Mouse (Mus musculus) macrophage (primary cell): ENCODE measurements at regions not wholly inside any gene's neighbourhood (a gene's known extent, or its start where the extent isn't known, plus 50 kb on each side); places are given as distances from the start of the nearest gene placed in this dataset.

Experiments
- H3K27ac ChIP-seq: fragments of 350-480 bp; formaldehyde crosslinking; 2 replicates; pipeline ENCODE4 v1.9.0; 2021
- H3K36me3 ChIP-seq: fragments of 350-480 bp; formaldehyde crosslinking; 2 replicates; pipeline ENCODE4 v1.9.0; 2021; ENCODE audit errors: inconsistent target
- H3K4me3 ChIP-seq: fragments of 350-480 bp; formaldehyde crosslinking; 2 replicates; pipeline ENCODE4 v1.9.0; 2021; ENCODE audit errors: inconsistent target
- H3K79me2 ChIP-seq: fragments of 350-480 bp; formaldehyde crosslinking; 2 replicates; pipeline ENCODE4 v1.9.0; 2021; ENCODE audit errors: inconsistent target
- WGBS: methylation state at CpG from one replicate; pipeline ENCODE4 v1.1.7; 2026; ENCODE audit warnings: inconsistent platforms; ENCODE audit not compliant: missing documents; 5-methylcytosine and 5-hydroxymethylcytosine counted together

- Histone ChIP-seq H3K36me3 (no peaks in the 10 kb centered on the region), H3K79me2 (no peaks in the 10 kb centered on the region), H3K27ac (peak overlapping the region; percentile 72), H3K4me3 (peak overlapping the region; percentile 57)
- 16% methylated on average over 33 of the region's 33 CpGs for WGBS
Observed at GRCm38 (mm10) chr8:34689049-34689824, 577.7 kb upstream of the Gm10131 start.

- WGBS = 75% methylated on average over 20 of the region's 20 CpGs
Observed at GRCm38 (mm10) chr8:34688396-34689048, 577.0 kb upstream of the Gm10131 start.

GRCm38 (mm10) chr8:34686371-34686770 is 574.8 kb upstream of the Gm10131 start:
- Histone ChIP-seq H3K4me3 (no peak overlapping the region), H3K79me2 (no peaks in the 10 kb centered on the region), H3K27ac (no peak overlapping the region), H3K36me3 (no peaks in the 10 kb centered on the region)
- 95% methylated on average over 9 of the region's 10 CpGs for WGBS

More at GRCm38 (mm10) chr8:34688396-34689048, 577.0 kb upstream of the Gm10131 start:
- Histone ChIP-seq H3K4me3 (peak overlapping the region; percentile 57), H3K79me2 (no peaks in the 10 kb centered on the region), H3K36me3 (no peaks in the 10 kb centered on the region), H3K27ac (no peak overlapping the region)

DNA sequence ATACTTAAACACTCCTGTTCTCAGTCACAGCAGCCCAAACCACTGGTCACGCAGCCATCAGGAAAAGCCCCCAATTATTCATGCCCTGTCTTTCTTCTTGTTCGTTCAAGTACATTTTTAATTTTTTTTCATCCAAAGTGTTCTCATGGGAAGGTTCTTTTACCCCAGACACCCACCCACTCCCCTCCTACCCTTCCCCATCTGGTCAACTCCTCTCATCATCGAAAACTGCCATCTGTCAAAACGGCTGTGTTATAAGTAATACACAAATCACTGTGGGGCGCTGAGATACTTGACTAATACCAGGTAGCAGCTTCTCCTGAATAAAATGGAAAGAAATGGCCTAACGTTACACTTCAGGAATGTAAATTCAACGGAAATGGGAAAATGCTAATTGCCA is 573.1 kb upstream of the Gm10131 start:
- 95% methylated on average over 7 of the region's 7 CpGs for WGBS
- no peaks in the 10 kb centered on the region for H3K36me3 ChIP-seq
- no peak overlapping the region for H3K4me3 ChIP-seq
- no peak overlapping the region for H3K27ac ChIP-seq
- no peaks in the 10 kb centered on the region for H3K79me2 ChIP-seq

GRCm38 (mm10) chr8:34683173-34683572 is 571.6 kb upstream of the Gm10131 start:
- Histone ChIP-seq H3K27ac (no peak overlapping the region), H3K36me3 (no peaks in the 10 kb centered on the region), H3K4me3 (no peak overlapping the region), H3K79me2 (no peaks in the 10 kb centered on the region)
- WGBS = 95% methylated on average over 4 of the region's 5 CpGs

- H3K27ac ChIP-seq = no peak overlapping the region
- H3K36me3 ChIP-seq = no peaks in the 10 kb centered on the region
- WGBS = 92% methylated on average over 8 of the region's 8 CpGs
- no peak overlapping the region for H3K4me3 ChIP-seq
- no peaks in the 10 kb centered on the region for H3K79me2 ChIP-seq
Observed at GRCm38 (mm10) chr8:34682221-34682620, 570.7 kb upstream of the Gm10131 start.

DNA sequence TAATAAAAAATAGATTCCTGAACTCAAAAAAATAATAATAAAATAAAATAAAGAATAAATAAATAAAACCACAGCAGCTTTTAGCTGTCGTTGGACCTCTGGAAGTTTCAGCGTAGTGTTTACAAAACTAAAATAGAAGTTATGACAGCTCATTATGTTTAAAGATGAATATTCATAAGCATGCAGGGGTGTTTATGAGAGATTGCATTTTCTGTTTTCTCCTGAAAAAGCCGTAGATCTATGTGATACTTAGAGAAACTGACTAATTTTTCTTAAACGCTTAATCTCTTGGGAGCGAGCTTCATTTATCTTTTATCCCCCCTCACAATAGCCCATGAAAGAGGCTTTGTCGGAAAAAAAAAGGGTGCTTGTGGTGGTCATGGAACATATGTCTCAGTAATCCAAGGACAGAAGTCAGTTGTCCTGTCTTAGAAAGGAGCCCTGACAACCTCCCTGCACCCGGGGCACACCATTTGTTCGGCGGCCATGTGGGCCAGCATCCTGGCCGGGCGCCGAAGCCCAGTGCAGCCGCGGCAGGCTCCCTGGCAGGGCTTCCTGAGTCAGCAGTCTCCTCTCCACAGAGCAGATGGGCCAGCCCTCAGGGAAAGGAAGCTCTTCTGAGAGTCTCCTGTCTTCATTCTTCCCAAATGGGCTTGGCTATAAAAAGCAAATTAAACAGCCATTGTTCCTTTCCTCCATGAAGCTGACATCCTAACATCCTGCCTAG is 568.2 kb upstream of the Gm10131 start:
- Histone ChIP-seq H3K27ac (no peak overlapping the region), H3K36me3 (no peaks in the 10 kb centered on the region), H3K4me3 (no peak overlapping the region), H3K79me2 (no peaks in the 10 kb centered on the region)
- 88% methylated on average over 14 of the region's 14 CpGs for WGBS

- H3K36me3 ChIP-seq = no peaks in the 10 kb centered on the region
- WGBS = 91% methylated on average over 8 of the region's 8 CpGs
- H3K27ac ChIP-seq = no peak overlapping the region
- H3K79me2 ChIP-seq = no peaks in the 10 kb centered on the region
- H3K4me3 ChIP-seq = no peak overlapping the region
Observed at GRCm38 (mm10) chr8:34678879-34679278, 567.3 kb upstream of the Gm10131 start.

GRCm38 (mm10) chr8:34671716-34672115 is 560.2 kb upstream of the Gm10131 start:
- 20% methylated on average over 3 of the region's 3 CpGs for WGBS
- Histone ChIP-seq H3K79me2 (no peaks in the 10 kb centered on the region), H3K4me3 (no peak overlapping the region), H3K27ac (no peak overlapping the region), H3K36me3 (no peaks in the 10 kb centered on the region)

DNA sequence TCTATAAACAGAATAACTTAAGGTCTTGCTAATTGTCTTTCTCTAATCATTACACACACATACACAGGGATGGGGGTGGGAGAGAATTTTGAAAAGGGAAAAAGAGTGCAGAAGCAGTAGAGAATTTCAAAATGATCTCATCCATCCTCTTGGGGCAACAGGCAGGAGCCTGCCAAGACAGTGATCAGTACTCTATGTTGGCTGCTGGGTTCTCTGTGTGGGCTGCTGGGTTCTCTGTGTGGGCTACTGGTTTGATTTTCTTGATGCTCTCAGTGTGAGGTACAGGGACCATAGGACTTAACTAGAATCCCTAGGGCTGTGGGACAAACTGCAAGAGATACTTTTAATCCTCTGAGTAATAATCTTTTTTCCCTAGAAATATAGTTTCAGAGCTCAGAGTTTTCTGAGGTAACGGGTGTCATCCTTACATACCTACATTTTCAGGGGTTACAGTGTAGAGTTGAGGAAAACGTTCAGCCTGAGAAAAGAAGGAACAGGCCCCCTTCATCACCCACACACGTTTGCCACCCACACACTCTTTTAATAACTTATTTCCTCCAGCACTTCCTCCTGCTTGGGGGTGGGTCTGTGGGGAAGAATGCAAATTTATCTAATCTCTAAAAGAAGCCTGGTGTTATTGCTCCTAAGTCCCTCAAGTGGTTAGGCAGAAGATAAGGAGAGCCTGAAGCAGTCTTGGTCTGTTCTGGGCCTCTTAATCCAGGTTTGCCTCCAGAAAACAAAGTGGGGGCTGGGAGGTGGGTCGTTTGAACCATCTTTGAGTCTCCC is 559.6 kb upstream of the Gm10131 start:
- 13% methylated on average over 4 of the region's 4 CpGs for WGBS
- Histone ChIP-seq H3K27ac (0 out of 2 replicates have a peak overlapping the region, but pooled peaks have one; percentile 8), H3K36me3 (no peaks in the 10 kb centered on the region), H3K79me2 (no peaks in the 10 kb centered on the region), H3K4me3 (no peak overlapping the region)

DNA sequence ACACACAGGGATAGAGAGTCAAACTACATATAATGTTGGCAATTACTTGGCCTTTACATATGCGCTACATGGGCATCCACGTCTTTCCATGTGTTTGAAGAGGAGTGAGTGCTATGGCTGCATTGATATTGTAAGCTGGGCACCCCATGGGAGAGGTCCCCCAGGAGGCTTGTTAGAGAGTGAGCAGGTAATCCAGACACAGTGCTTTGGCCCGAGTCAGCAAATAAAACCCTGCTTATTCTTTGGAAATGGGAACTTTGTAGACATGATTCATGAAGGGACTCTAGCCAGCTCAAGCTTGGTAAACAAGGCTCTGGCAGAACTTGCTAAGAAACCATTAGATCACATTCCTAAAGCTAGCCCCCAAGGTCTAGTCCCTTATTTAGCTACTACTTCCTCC is 557.6 kb upstream of the Gm10131 start:
- 68% methylated on average over 3 of the region's 3 CpGs for WGBS
- Histone ChIP-seq H3K36me3 (no peaks in the 10 kb centered on the region), H3K27ac (no peak overlapping the region), H3K79me2 (no peaks in the 10 kb centered on the region), H3K4me3 (no peak overlapping the region)

- Histone ChIP-seq H3K4me3 (no peak overlapping the region), H3K79me2 (no peaks in the 10 kb centered on the region), H3K27ac (no peak overlapping the region), H3K36me3 (no peaks in the 10 kb centered on the region)
- 95% methylated on average over 4 of the region's 4 CpGs for WGBS
Observed at GRCm38 (mm10) chr8:34664429-34664828, 552.9 kb upstream of the Gm10131 start.

DNA sequence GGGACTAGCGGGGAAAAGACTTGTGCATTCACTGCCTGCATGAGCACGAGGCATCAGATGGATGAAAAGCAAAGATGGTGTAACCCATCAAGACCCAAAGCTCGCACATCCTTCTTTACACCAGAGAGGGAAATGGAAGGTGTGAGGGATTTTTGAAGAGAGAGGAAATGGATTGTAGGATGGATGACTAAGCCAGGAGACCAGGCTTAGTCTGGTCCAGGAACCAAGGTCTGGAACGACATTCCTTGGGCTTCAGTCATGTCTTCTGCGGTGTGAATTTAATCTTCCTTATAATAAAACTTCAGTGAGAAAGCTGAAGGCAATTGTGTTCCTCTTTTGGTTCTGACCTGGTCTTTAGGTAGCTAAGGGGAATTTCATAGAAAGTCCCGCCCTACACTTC is 551.0 kb upstream of the Gm10131 start:
- H3K36me3 ChIP-seq = no peaks in the 10 kb centered on the region
- 90% methylated on average over 6 of the region's 6 CpGs for WGBS
- H3K79me2 ChIP-seq = no peaks in the 10 kb centered on the region
- H3K27ac ChIP-seq = no peak overlapping the region
- no peak overlapping the region for H3K4me3 ChIP-seq

DNA sequence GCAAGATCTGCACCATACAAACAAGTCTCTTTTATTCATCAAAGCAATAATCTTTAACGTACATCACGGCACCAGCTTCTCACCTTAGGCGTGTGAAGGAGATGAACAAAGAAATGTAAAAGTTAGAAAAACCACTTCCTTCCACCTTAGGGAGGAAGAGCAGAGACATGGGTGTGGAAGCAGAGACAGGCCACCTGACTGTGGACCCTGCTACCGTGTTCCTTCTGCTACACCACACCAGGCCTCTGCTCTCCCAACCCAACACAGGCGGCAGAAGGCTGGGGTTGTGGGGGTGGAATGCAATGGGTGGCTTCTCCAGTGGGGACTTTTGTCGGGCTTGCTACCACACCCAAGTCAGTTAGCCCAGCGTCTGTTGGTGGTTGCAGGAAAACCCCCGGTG is 540.2 kb upstream of the Gm10131 start:
- H3K79me2 ChIP-seq = no peaks in the 10 kb centered on the region
- WGBS = 89% methylated on average over 8 of the region's 8 CpGs
- H3K36me3 ChIP-seq = no peaks in the 10 kb centered on the region
- H3K27ac ChIP-seq = no peak overlapping the region
- H3K4me3 ChIP-seq = no peak overlapping the region
